ENCODE assay signal across 8 mouse cellular contexts in the genomic region with DNA sequence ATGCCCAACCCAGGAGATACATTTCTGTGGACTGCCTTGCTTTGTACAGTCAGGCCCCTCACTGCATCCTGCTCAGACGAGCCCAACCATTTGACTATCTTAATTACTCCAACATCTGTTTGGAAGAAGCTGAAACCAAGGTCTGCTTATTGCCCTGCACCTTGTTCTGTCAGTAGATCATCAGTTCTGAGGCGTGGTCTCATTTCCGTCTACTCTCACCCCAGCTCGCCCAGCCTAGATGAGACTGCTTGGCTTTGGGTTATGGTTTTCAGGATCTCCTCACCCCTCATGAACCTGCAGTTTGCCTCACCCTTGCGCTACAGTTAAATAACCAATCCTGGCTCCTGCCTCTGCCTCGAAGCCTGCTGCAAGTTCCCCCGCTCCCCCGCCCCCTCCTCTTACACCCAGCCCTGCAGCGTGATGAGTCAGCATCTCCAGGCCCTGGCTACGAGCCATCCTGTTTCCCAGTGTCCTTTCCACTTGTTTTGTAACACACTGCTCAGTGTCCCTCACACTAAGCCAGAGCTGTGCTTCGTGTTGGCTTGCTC.
DNase-seq lines count a peak whose midpoint lies in the region; ATAC-seq lines count a peak whose summit lies in the region.

No protein-coding gene starts in this region.

- H3K9me3 ChIP-seq in hindbrain, embryonic 15.5 days: no peaks in the 10 kb centered on the region

- H3K4me2 ChIP-seq in hindbrain, embryonic 15.5 days: peak overlapping the region; percentile 26; the same call in 1 of the 2 replicates

- peak overlapping the region; percentile 63; the same call in 1 of the 2 replicates for H3K27ac ChIP-seq in hindbrain, embryonic 15.5 days (replicated peaks)

- no peaks in the 10 kb centered on the region for H3K36me3 ChIP-seq in hindbrain, embryonic 15.5 days

- WGBS in hindbrain, embryonic 15.5 days: 25% methylated on average over 11 of the region's 11 CpGs

- ATAC-seq in hindbrain, embryonic 15.5 days (ENCODE audit: low FRiP score, low read depth): peak; percentile 67; the same call in 1 of the 2 replicates
- ATAC-seq in inflammation-experienced regulatory T-cells, adult 6 months: no peak

- no peak overlapping the region for H3K9ac ChIP-seq in hindbrain, embryonic 15.5 days

- H3K4me3 ChIP-seq in hindbrain, embryonic 15.5 days: no peak overlapping the region

- no peaks in the 10 kb centered on the region for H3K27me3 ChIP-seq in hindbrain, embryonic 15.5 days

- DNase-seq in adrenal gland, adult 18-20 months (ENCODE audit: low spot score in 2 of 2): peak; percentile 84 to 86
- peak; percentile 70 for DNase-seq in embryo, embryonic 10 days (ENCODE audit: low spot score)
- peak; percentile 81 to 87 for DNase-seq in gastrocnemius, adult 8-10 months (ENCODE audit: low spot score in 2 of 2)
- DNase-seq in left cerebral cortex, adult 18-20 months (ENCODE audit: low spot score in 2 of 2): peak; percentile 90
- DNase-seq in lung, postnatal 25 days (ENCODE audit: low spot score): peak; percentile 80
- peak; percentile 89 for DNase-seq in right cerebral cortex, adult 18-20 months

- H3K4me1 ChIP-seq in hindbrain, embryonic 15.5 days (replicated peaks): peaks cover 14% of the 10 kb centered on the region
